Mouse (Mus musculus): ENCODE data around the gene Trub2. TPM values are rescaled to one million over a fixed set of nuclear protein-coding genes. Genes with fewer than 3 reads are reported as not detected.

Gene Trub2
- total and polyA plus RNA-seq, 3 experiments = 40.9 to 44.7 TPM; not detected in 1

- no peaks in the 10 kb centered on the region for H3K36me3 ChIP-seq (ENCODE audit: control insufficient read depth in 1 of 2, insufficient read depth in 2 of 2, low read length in 2 of 2)
- TF ChIP-seq SMC3 (IDR thresholded peaks at IDR 0.05; ENCODE audit: low read depth, low read length) (peak; percentile 77), ZC3H11A (IDR thresholded peaks at IDR 0.05; ENCODE audit: low read depth, low read length) (peak; percentile 82), SIN3A (IDR thresholded peaks at IDR 0.05; ENCODE audit: low read length) (peak; percentile 17; the same call in 1 of the 2 replicates), ZKSCAN1 (IDR thresholded peaks at IDR 0.05; ENCODE audit: low read depth, low read length) (no peak), MEF2A (IDR thresholded peaks at IDR 0.05; ENCODE audit: extremely low read depth, insufficient replicate concordance, low read depth, low read length, poor library complexity, severe bottlenecking) (no peak), RAD21 (IDR thresholded peaks at IDR 0.05; ENCODE audit: low read depth, low read length) (peak; percentile 91), CTCF (IDR thresholded peaks at IDR 0.05 in 2 of 3, conservative IDR thresholded peaks at IDR 0.05 in 1 of 3; ENCODE audit: control insufficient read depth in 1 of 3, insufficient read depth in 1 of 3, low read depth in 2 of 3, low read length in 3 of 3, poor library complexity in 1 of 3, severe bottlenecking in 1 of 3) (peak; percentile 93 to 97 (median 97))
- peak; percentile 69 for DNase-seq (ENCODE audit: low read depth, low spot score)
- H3K4me3 ChIP-seq (ENCODE audit: control insufficient read depth in 1 of 2, insufficient read depth in 1 of 2, low read depth in 2 of 2, low read length in 2 of 2) = no peak overlapping the region
- no peaks in the 10 kb centered on the region for H3K9me3 ChIP-seq (replicated peaks; ENCODE audit: insufficient read depth, low read length)
- H3K9ac ChIP-seq (ENCODE audit: control insufficient read depth, low read depth, low read length, poor library complexity, severe bottlenecking) = no peak overlapping the region
- H3K4me1 ChIP-seq (ENCODE audit: control insufficient read depth in 1 of 2, insufficient read depth in 2 of 2, low read length in 2 of 2) = no peaks in the 10 kb centered on the region
- H3K27me3 ChIP-seq (ENCODE audit: control insufficient read depth in 1 of 2, insufficient read depth in 2 of 2, low read length in 2 of 2) = no peaks in the 10 kb centered on the region
- H3K27ac ChIP-seq (ENCODE audit: control insufficient read depth, low read depth, low read length) = no peak overlapping the region
- H3K79me2 ChIP-seq (ENCODE audit: control insufficient read depth, insufficient read depth, low read length, poor library complexity) = no peaks in the 10 kb centered on the region
Observed at GRCm38 (mm10) chr2:29764831-29765230, 23.5 kb downstream of the Trub2 start.

GRCm38 (mm10) chr2:29755693-29756092 lies 32.6 kb downstream of the Trub2 start:
- Histone ChIP-seq H3K27me3 (ENCODE audit: control insufficient read depth in 1 of 2, insufficient read depth in 2 of 2, low read length in 2 of 2) (no peaks in the 10 kb centered on the region), H3K4me1 (ENCODE audit: control insufficient read depth in 1 of 2, insufficient read depth in 2 of 2, low read length in 2 of 2) (no peaks in the 10 kb centered on the region), H3K36me3 (ENCODE audit: control insufficient read depth in 1 of 2, insufficient read depth in 2 of 2, low read length in 2 of 2) (no peaks in the 10 kb centered on the region), H3K4me3 (ENCODE audit: control insufficient read depth in 1 of 2, insufficient read depth in 1 of 2, low read depth in 2 of 2, low read length in 2 of 2) (no peak overlapping the region), H3K79me2 (ENCODE audit: control insufficient read depth, insufficient read depth, low read length, poor library complexity) (no peaks in the 10 kb centered on the region), H3K27ac (ENCODE audit: control insufficient read depth, low read depth, low read length) (no peak overlapping the region), H3K9me3 (replicated peaks; ENCODE audit: insufficient read depth, low read length) (no peaks in the 10 kb centered on the region), H3K9ac (ENCODE audit: control insufficient read depth, low read depth, low read length, poor library complexity, severe bottlenecking) (no peak overlapping the region)
- TF ChIP-seq ZNF384 (IDR thresholded peaks at IDR 0.05; ENCODE audit: low read depth, low read length) = no peak
- no peak for TF ChIP-seq MYB (IDR thresholded peaks at IDR 0.05; ENCODE audit: low read depth, low read length)
- no peak for TF ChIP-seq CHD2 (IDR thresholded peaks at IDR 0.05; ENCODE audit: low read length)
- TF ChIP-seq RAD21 (IDR thresholded peaks at IDR 0.05; ENCODE audit: low read depth, low read length) = no peak
- TF ChIP-seq GABPA (IDR thresholded peaks at IDR 0.05; ENCODE audit: low read depth, low read length) = no peak
- TF ChIP-seq ZKSCAN1 (IDR thresholded peaks at IDR 0.05; ENCODE audit: low read depth, low read length) = no peak
- no peak for TF ChIP-seq NRF1 (IDR thresholded peaks at IDR 0.05; ENCODE audit: insufficient read depth, low read depth, low read length, poor library complexity, severe bottlenecking)
- DNase-seq (ENCODE audit: low read depth, low spot score) = no peak

- no peaks in the 10 kb centered on the region for H3K79me2 ChIP-seq (ENCODE audit: control insufficient read depth, insufficient read depth, low read length, poor library complexity)
- H3K9me3 ChIP-seq (replicated peaks; ENCODE audit: insufficient read depth, low read length) = no peaks in the 10 kb centered on the region
- no peak overlapping the region for H3K27ac ChIP-seq (ENCODE audit: control insufficient read depth, low read depth, low read length)
- H3K9ac ChIP-seq (ENCODE audit: control insufficient read depth, low read depth, low read length, poor library complexity, severe bottlenecking) = no peak overlapping the region
- H3K27me3 ChIP-seq (ENCODE audit: control insufficient read depth in 1 of 2, insufficient read depth in 2 of 2, low read length in 2 of 2) = no peaks in the 10 kb centered on the region
- TF ChIP-seq GATA1 (IDR thresholded peaks at IDR 0.05; ENCODE audit: low read depth, low read length) = no peak
- no peak for DNase-seq (ENCODE audit: low read depth, low spot score)
- H3K4me3 ChIP-seq (ENCODE audit: control insufficient read depth in 1 of 2, insufficient read depth in 1 of 2, low read depth in 2 of 2, low read length in 2 of 2) = no peak overlapping the region
- no peaks in the 10 kb centered on the region for H3K4me1 ChIP-seq (ENCODE audit: control insufficient read depth in 1 of 2, insufficient read depth in 2 of 2, low read length in 2 of 2)
- H3K36me3 ChIP-seq (ENCODE audit: control insufficient read depth in 1 of 2, insufficient read depth in 2 of 2, low read length in 2 of 2) = no peaks in the 10 kb centered on the region
Observed at GRCm38 (mm10) chr2:29752397-29752796, 35.9 kb downstream of the Trub2 start.

All from MEL (cell line).